Mouse (Mus musculus) cerebellum, adult 9-10 months (tissue): ENCODE data around the gene Ccnf.

ENCODE experiments used
- DNase-seq: peaks from one replicate; pipeline ENCODE4 v3.0.0; 2022

Gene Ccnf

GRCm38 (mm10) chr17:24251320-24252069 is at the start of gene Ccnf:
Ccnf (minus strand) TSS chr17:24251484.
- DNase-seq = peak; percentile 98

GRCm38 (mm10) chr17:24300651-24301050 is 49.4 kb upstream of the Ccnf start:
- DNase-seq = no peak

GRCm38 (mm10) chr17:24289338-24289737 is 38.1 kb upstream of the Ccnf start:
- DNase-seq = no peak

DNA sequence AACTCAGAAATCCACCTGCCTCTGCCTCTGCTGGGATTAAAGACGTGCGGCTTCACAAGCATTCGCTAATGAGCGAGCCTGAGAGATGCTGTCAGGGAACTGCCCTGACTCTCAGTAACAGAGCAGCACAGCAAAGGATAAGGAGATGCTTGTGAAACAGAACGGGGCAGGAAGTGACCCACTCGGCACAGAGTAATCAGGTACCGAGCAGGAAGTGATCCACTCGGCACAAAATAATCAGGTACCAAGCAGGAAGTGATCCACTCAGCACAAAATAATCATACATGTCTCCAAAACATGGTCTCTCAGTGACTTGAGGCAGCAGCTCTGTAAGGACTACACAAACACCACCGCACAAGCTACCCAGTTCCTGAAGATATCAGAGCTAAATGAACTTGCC is 37.2 kb upstream of the Ccnf start:
- no peak for DNase-seq

GRCm38 (mm10) chr17:24285680-24286079 is 34.4 kb upstream of the Ccnf start:
- DNase-seq = no peak

GRCm38 (mm10) chr17:24283266-24283818 is 32.1 kb upstream of the Ccnf start:
- no peak for DNase-seq

GRCm38 (mm10) chr17:24282637-24283036 is 31.4 kb upstream of the Ccnf start:
- DNase-seq = no peak

GRCm38 (mm10) chr17:24279907-24280306 is 28.6 kb upstream of the Ccnf start:
- DNase-seq = no peak

DNA sequence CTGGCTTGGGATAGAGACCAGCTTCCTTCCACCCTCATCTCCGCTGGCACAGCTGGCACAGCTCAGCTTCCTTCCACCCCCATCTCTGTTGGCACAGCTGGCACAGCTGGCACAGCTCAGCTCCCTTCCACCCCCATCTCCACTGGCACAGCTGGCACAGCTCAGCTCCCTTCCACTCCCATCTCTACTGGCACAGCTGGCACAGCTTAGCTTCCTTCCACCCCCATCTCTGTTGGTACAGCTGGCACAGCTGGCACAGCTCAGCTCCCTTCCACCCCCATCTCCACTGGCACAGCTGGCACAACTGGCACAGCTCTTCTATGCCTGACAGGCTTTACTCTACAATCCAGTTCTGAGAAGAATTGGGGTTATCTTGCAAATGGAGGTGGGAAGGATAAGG is 15.8 kb upstream of the Ccnf start:
- DNase-seq = no peak

GRCm38 (mm10) chr17:24264766-24265165 is 13.5 kb upstream of the Ccnf start:
- DNase-seq = no peak

DNA sequence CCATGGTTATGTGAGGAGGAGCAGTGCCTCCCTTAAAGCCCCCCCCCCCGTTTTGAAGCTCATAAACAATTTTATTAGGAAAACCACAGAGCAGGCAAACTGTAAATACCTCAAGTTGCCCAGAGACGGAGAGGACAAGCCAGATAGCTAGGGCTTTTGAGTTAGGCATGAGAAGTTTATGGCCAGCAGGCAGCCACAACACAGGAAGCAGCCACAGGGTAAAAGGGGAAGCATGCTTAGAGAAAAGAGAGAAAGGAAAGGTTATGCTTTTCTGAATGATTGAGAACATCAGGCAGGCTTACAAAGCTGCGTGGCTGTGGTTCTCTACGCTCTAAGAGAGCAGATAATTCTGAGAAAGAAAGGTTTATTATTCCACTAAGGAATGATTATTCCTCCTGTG is 9.2 kb upstream of the Ccnf start:
- DNase-seq = no peak

GRCm38 (mm10) chr17:24259702-24260101 is 8.4 kb upstream of the Ccnf start:
- no peak for DNase-seq

DNA sequence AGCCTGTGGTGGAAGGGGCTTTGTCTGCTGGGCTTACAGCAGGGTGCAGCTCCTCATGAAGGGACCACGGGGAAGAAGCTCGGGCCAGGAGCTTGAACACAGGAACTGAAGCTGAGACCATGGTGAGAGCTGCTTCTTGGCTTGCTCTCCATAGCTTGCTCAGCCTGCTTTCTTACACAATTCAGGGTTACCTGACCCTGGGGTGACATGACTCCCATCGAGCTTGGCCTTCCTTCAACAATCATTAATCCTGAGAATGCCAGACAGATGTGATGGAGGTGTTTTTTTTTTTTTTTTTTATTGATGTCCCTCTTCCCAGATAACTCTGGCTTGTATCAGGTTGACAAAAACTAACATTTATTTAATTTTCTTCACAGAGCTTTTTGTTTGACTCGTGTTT is 7.7 kb upstream of the Ccnf start:
- DNase-seq = no peak

DNA sequence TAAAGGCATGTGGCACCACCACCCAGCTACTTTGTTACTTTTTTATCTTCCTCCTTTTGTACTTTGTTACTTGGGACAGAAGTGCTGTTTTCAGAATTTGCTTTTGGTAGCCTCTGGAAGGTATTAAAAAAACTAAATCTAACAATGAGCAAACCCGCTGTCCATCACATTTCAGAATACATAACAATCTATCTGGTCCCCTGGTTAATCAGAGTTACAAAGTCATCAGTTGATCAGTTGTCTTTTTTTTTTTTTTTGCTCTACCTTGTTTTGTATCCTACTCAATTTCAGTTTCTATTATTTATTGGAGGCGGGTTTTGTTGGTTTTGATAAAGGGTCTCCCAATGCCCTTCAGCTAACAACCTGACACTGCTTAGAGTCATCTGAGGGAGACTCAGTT is 1.0 kb upstream of the Ccnf start:
- DNase-seq = no peak

DNA sequence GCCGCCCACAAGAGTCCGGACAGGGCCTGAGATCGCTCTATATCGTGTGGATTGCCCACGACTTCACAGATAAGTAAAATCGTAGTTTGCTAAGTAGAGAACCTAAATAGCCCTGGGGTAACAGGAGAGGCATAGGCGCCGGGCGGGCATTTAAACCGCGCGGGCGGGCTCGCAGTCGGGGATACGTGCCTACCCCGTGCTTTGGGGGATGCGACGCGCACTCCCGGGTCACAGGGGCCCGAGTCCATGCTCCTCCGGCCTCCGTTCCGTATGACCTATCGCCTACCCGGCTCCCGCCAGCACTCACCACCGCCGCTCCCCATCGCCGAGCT is 330 bp downstream of the Ccnf start:
- no peak for DNase-seq

DNA sequence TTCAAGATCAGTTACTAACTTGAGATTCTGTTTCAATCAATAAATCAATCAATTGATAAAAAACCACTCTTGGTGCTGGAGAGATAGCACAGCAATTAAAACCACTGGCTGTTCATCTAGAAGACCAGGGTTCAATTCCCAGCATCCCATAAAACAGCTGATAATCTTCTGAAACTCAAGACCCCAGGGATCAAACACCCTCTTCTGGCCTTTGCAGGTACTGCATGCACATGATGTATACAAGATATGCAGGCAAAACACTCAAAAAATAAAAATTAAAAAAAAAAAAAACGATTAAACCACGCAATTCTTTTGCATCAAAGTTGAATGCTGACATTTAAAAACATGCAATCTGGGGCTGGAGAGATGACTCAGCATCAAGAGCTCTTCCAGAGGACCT is 2.6 kb downstream of the Ccnf start:
- DNase-seq = peak; percentile 34

DNA sequence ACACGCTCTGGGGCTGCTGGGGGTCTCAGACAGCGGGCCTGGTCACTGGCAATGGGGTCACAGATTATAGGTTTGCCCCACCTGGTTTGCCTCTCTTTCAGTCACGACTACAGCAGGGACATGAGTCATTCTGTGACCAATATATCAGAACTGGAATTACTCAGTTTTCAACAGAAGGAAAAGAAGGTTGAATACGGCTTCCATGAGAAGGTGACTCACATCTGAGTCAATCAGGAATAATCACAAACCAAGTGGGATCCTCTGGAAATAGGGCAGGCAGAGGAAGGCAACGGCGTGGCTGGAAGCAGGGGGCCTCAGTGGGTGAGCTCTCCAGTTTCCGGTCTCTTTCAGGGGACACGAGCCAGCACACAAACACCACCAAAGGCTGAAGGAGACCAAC is 7.2 kb downstream of the Ccnf start:
- DNase-seq = no peak

DNA sequence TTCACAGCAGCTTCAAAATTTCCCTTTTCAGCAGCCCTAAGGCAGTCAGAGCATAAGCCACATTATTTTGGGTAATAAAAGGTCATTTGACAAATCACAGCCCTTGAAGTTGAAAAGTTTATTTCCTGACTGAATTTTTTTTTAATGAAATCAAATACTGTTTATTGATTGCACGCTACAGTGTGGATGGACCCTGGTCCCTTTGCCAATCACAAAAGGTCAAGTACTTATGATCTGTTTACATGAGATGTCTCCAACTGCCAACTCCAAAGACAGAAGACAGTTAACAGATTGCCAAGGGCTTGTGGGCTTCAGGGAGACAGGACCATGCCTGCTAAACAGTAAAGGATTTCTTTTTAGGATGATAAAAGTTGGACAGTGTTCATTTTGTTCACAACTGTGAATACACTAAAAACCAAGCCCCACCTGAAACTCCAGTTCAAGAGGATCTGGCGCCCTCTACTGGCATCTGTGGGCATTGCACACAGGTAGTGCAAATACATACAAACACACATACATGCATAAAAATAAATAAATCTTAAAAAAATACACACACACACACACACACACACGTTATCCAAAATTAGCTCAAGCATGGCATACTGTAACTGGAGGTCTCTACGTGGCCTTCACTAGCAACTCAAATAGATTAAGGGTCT is 7.8 kb downstream of the Ccnf start:
- DNase-seq = no peak

- DNase-seq = peak; percentile 81
Observed at GRCm38 (mm10) chr17:24236921-24237320, 14.4 kb downstream of the Ccnf start.

DNA sequence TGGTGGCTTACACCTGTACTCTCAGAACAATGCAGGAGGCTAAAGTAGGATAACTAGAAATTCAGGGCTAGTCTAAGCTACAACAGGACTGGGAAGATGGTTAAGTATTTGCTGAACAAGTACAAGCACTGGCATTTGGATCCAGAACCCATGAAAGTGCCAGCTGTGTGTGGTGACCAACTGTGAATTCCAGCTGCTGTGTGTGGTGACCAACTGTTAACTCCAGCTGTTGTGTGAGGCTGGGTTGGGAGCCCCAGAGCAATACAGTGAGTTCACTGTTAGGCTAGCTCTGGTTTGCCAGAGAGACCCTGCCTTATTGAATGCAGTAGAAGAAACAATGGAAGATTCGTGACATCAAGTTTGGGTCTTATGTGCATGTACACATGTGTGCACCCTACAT is 14.8 kb downstream of the Ccnf start:
- no peak for DNase-seq

DNA sequence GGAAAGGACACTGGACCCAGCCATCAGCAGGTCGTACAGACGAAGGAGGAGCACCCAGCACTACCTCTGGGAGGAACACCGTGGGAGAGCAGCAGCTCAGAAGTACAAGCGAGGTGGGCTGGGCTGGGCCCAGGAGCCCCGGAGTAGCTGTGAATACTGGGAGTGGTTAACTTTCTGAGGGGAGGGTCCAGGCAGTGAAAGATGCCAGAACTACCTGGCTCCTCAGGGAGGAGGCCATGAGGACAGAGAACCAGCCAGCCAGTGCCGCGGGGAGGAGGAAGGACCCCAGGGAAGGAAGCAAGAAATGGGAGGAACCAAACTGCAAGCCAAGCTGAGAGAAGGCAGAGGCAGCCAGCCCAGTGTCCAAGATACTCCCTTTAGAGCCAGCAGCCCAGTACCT is 23.3 kb downstream of the Ccnf start:
- DNase-seq = no peak

GRCm38 (mm10) chr17:24226721-24227120 is 24.6 kb downstream of the Ccnf start:
- DNase-seq = no peak

DNA sequence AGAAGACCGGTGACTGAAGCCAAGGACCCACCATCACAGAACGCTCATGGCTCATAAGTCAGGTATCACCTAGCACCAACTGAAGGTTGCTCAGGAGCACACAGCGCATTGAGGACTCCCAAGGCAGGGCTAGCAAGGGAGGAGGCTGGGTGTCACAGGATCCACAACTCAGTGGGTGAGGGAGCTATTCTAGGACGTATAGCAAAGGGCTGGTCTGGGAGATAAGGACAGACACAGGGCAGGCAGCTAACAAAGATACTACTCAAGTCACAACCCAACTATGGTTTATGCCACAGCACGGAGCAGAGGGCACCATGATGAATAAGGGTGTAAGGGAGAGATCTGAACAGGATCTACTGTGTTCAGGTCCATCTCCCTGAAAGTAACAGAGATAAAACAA is 25.4 kb downstream of the Ccnf start:
- no peak for DNase-seq

- DNase-seq = no peak
Observed at GRCm38 (mm10) chr17:24224741-24225140, 26.5 kb downstream of the Ccnf start.

DNA sequence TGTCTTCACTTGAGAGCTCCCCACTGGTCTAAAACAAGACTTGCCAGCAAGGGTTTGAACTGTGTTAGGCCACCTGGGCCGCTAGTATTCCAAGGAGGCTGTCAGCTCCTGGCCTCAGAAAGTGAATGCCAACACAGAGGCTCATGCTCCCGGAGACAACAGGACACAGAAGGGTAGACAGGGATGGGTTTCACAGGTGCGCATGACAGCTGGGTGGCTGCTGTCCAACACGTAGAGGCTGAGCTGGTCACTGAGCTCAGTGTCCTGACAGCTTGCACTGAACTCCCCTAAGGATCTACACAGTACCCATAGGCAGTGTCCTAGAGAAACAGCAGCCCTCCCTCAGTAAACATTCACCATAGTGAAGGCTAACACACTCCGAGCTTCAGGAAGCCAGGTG is 27.8 kb downstream of the Ccnf start:
- no peak for DNase-seq
